Mouse (Mus musculus) neural tube, embryonic 13.5 days (tissue): Measurements from ENCODE around the gene Mst1. TPM values are rescaled to one million over a fixed set of nuclear protein-coding genes. Genes with fewer than 3 reads are reported as not detected.

ENCODE experiments used
- ATAC-seq: fragments of 200-750 bp; cut with Nextera tagmentation; 2 replicates; pipeline ENCODE4 v1.8.0; 2017; ENCODE audit warnings: low read depth, mild to moderate bottlenecking, moderate TSS enrichment, moderate library complexity
- H3K27ac ChIP-seq: fragments of 300-500 bp; sonication (generic); replicated peaks from 2 replicates; pipeline ENCODE4 v1.5.1; 2015; ENCODE audit warnings: moderate library complexity, mild to moderate bottlenecking, inconsistent platforms
- H3K27me3 ChIP-seq: fragments of 300-500 bp; sonication (generic); 2 replicates; pipeline ENCODE4 v1.6.1; 2015; ENCODE audit warnings: mild to moderate bottlenecking, inconsistent platforms
- H3K36me3 ChIP-seq: fragments of 300-500 bp; sonication (generic); 2 replicates; pipeline ENCODE4 v1.6.1; 2015; ENCODE audit warnings: mild to moderate bottlenecking, inconsistent platforms
- H3K4me1 ChIP-seq: fragments of 300-500 bp; sonication (generic); replicated peaks from 2 replicates; pipeline ENCODE4 v1.6.1; 2015; ENCODE audit warnings: inconsistent platforms
- H3K4me2 ChIP-seq: fragments of 300-500 bp; sonication (generic); 2 replicates; pipeline ENCODE4 v1.6.1; 2015; ENCODE audit warnings: inconsistent platforms, mild to moderate bottlenecking, moderate library complexity
- H3K4me3 ChIP-seq: fragments of 300-500 bp; sonication (generic); 2 replicates; pipeline ENCODE4 v1.5.1; 2015; ENCODE audit warnings: mild to moderate bottlenecking, inconsistent platforms
- H3K9ac ChIP-seq: fragments of 300-500 bp; sonication (generic); 2 replicates; pipeline ENCODE4 v1.6.1; 2015; ENCODE audit warnings: moderate library complexity, mild to moderate bottlenecking, inconsistent platforms
- H3K9me3 ChIP-seq: fragments of 300-500 bp; sonication (generic); 2 replicates; pipeline ENCODE4 v1.6.1; 2016; ENCODE audit warnings: inconsistent platforms
- WGBS: fragments of 180-500 bp; shearing (Covaris S2); methylation state at CpG from one replicate; pipeline ENCODE4 v1.1.7; 2015; 5-methylcytosine and 5-hydroxymethylcytosine counted together
- polyA plus RNA-seq: library from polyadenylated mRNA; unstranded; fragments of >200 nt; fragmentation: Nextera tagmentation; extraction: Ambion mirVana; gene quantifications from 2 replicates; pipeline ENCODE4 v1.2.1, GENCODE M21; 2015

Gene Mst1
- polyA plus RNA-seq, 1 experiment from 2014 or later = 0.18 TPM

- H3K4me3 ChIP-seq = no peak overlapping the region
- no peak overlapping the region for H3K27ac ChIP-seq
- no peaks in the 10 kb centered on the region for H3K27me3 ChIP-seq
- H3K9ac ChIP-seq = no peak overlapping the region
- H3K4me1 ChIP-seq = peaks cover 39% of the 10 kb centered on the region
- peaks cover 65% of the 10 kb centered on the region for H3K36me3 ChIP-seq
- 88% methylated on average over 4 of the region's 4 CpGs for WGBS
- H3K9me3 ChIP-seq = no peaks in the 10 kb centered on the region
- H3K4me2 ChIP-seq = no peak overlapping the region
- no peak for ATAC-seq
These were observed 28.4 kb upstream of the Mst1 start for GRCm38 (mm10) chr9:108051931-108052220.

- WGBS = 75% methylated on average over 7 of the region's 7 CpGs
- Histone ChIP-seq H3K9ac (no peak overlapping the region), H3K4me1 (peaks cover 38% of the 10 kb centered on the region), H3K4me3 (no peak overlapping the region), H3K27ac (peak overlapping the region; percentile 34; the same call in 1 of the 2 replicates), H3K36me3 (peaks cover 65% of the 10 kb centered on the region), H3K9me3 (no peaks in the 10 kb centered on the region), H3K4me2 (no peak overlapping the region), H3K27me3 (no peaks in the 10 kb centered on the region)
- no peak for ATAC-seq
These were observed 27.8 kb upstream of the Mst1 start for GRCm38 (mm10) chr9:108052411-108052810.

DNA sequence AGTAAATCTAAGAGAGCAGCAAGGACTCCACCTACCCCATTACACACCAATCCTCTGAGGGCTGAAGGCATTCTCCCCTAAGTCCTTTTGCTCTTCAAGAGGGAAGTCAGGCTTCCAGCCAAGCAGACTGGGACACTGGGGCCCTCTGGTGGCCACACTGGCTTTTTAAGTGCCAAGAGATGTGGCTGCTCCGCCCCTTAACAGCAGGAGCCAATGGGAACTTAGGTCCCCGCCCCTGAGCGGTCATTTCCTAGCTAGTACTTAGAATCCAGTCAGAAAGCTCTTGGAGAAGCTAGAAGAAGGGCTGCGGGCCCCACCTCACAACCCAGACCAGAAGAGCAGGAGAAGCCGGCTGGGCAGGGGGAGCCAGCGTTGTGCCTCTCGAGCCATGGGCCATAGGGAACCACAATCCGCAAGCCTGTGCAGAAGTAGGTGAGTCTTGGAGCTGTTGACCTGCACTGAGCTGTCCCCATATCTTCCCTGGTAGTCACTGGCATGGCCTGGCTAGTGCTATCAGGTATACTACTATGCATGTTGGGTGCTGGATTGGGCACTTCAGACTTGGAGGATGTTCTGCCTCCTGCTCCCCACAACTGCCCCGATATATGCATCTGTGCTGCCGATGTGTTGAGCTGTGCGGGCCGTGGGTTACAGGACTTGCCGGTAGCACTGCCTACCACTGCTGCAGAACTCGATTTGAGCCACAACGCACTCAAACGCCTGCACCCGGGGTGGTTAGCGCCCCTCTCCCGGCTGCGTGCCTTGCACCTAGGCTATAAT lies 27.2 kb upstream of the Mst1 start, which contains the start of gene Amigo3:
Amigo3 (plus strand) TSS at position 275 of the 780 bp plus-strand sequence.
- peaks cover 31% of the 10 kb centered on the region for H3K4me1 ChIP-seq
- peak within 1 kb of the TSS; percentile 35 for H3K4me2 ChIP-seq
- no peaks in the 10 kb centered on the region for H3K27me3 ChIP-seq
- no peaks in the 10 kb centered on the region for H3K9me3 ChIP-seq
- H3K36me3 ChIP-seq = peaks cover 66% of the 10 kb centered on the region
- no peak within 1 kb of the TSS for H3K4me3 ChIP-seq
- 60% methylated on average over 20 of the region's 20 CpGs for WGBS
- ATAC-seq = 0 out of 2 replicates have a peak, but pooled peaks have one; percentile 6
- peak within 1 kb of the TSS; percentile 34; the same call in 1 of the 2 replicates for H3K27ac ChIP-seq
- 0 out of 2 replicates have a peak within 1 kb of the TSS, but pooled peaks have one; percentile 23 for H3K9ac ChIP-seq

DNA sequence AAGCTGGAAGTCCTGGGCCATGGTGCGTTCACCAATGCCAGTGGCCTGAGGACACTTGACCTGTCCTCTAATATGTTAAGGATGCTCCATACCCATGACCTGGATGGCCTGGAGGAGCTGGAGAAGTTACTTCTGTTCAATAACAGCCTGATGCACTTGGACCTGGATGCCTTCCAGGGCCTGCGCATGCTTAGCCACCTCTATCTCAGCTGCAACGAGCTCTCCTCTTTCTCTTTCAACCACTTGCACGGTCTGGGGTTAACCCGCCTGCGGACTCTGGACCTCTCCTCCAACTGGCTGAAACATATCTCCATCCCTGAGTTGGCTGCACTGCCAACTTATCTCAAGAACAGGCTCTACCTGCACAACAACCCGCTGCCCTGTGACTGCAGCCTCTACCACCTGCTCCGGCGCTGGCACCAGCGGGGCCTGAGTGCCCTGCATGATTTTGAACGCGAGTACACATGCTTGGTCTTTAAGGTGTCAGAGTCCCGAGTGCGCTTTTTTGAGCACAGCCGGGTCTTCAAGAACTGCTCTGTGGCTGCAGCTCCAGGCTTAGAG lies 26.5 kb upstream of the Mst1 start:
- Histone ChIP-seq H3K9ac (0 out of 2 replicates have a peak overlapping the region, but pooled peaks have one; percentile 23), H3K4me1 (peaks cover 25% of the 10 kb centered on the region), H3K4me2 (no peak overlapping the region; the same call in 1 of the 2 replicates), H3K36me3 (peaks cover 73% of the 10 kb centered on the region), H3K9me3 (no peaks in the 10 kb centered on the region), H3K4me3 (no peak overlapping the region), H3K27me3 (no peaks in the 10 kb centered on the region), H3K27ac (no peak overlapping the region)
- WGBS = 92% methylated on average over 15 of the region's 15 CpGs
- no peak for ATAC-seq

- 92% methylated on average over 22 of the region's 22 CpGs for WGBS
- Histone ChIP-seq H3K36me3 (peaks cover 81% of the 10 kb centered on the region), H3K9ac (no peak overlapping the region)
These were observed 25.8 kb upstream of the Mst1 start for GRCm38 (mm10) chr9:108054331-108055040.

GRCm38 (mm10) chr9:108055061-108055460 lies 25.2 kb upstream of the Mst1 start:
- Histone ChIP-seq H3K36me3 (peaks cover 86% of the 10 kb centered on the region), H3K4me3 (no peak overlapping the region), H3K27me3 (no peaks in the 10 kb centered on the region), H3K9me3 (no peaks in the 10 kb centered on the region), H3K27ac (no peak overlapping the region), H3K9ac (no peak overlapping the region), H3K4me1 (peaks cover 18% of the 10 kb centered on the region), H3K4me2 (no peak overlapping the region)
- WGBS = 90% methylated on average over 1 of the region's 1 CpGs
- no peak for ATAC-seq

More at GRCm38 (mm10) chr9:108054331-108055040, 25.8 kb upstream of the Mst1 start:
- no peaks in the 10 kb centered on the region for H3K27me3 ChIP-seq
- no peak overlapping the region for H3K27ac ChIP-seq
- no peaks in the 10 kb centered on the region for H3K9me3 ChIP-seq
- H3K4me2 ChIP-seq = no peak overlapping the region
- ATAC-seq = no peak
- no peak overlapping the region for H3K4me3 ChIP-seq
- H3K4me1 ChIP-seq = peaks cover 23% of the 10 kb centered on the region

DNA sequence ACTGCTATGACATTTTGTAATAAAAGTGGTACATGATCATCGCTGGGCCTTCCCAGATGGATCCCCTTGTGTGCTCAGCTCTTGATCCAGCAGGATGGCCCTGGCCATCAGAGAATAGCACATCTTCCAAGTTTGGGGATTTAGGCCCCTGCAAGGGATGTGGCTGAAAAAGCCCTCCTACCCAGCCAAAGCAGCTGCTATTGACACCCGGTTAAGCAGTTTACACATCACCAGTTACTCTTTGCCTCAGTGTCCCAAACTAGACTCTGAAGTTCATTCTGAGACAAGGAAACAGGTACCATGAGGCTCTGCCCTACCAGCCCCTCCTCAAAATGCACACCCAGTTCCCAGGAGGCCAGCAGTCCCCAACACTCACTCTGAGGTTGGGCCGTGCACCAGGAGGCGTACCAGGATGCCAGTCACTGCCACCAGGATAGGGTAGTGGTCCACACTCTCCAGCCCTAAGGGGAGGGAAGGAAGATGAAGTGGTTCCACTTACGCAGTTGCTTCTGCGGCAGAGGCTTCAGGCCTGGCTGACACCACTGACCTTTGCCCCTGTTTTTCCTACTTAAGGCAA lies 24.5 kb upstream of the Mst1 start:
- Histone ChIP-seq H3K27ac (no peak overlapping the region), H3K9ac (no peak overlapping the region), H3K4me3 (no peak overlapping the region), H3K36me3 (peaks cover 87% of the 10 kb centered on the region), H3K9me3 (no peaks in the 10 kb centered on the region), H3K4me2 (no peak overlapping the region), H3K4me1 (peaks cover 11% of the 10 kb centered on the region), H3K27me3 (no peaks in the 10 kb centered on the region)
- ATAC-seq = no peak
- 90% methylated on average over 6 of the region's 6 CpGs for WGBS

DNA sequence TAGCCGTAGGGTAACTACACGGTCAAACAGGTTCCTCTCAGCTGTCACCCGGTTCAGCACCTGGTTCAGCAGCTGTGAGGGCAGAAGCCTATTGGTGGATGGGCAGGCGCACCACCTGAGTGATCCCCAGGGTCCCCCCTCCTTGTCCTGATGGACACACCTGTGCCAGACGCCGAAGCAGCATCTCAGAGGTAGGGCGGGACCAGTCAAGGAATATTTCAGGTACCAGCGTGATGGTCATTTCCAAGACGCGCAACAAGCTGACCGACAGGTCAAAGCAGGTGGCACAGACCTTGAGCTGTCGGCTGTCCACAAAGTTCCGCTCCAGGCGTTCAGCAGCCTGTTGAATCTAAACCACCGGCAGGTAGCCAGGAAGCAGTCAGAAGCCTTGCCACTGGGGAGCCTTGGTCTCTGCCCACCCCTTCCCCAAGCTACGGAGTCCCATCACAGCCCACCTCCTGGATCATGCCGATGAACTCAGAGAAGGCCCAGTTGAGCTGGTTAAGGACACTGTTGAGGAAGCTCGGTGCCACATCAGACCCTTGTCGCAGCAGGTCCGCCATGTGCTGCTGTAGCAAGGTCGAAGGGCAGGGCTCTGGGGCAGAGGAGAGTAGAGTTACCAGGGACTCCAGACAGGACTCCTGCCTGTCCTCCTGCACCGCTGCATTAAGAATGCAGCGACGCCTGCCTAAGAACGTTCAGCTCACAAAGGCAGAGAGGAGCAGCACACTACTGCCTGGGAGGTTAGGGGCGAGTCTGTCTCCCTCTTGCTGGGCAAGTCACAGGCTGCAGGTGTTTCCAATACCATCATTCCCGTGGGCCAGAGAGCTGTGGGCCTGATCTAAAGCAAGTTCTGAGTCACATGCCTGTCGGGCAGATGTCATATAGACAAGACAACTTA lies 23.6 kb upstream of the Mst1 start:
- Histone ChIP-seq H3K9ac (no peak overlapping the region), H3K4me2 (no peak overlapping the region), H3K27ac (no peak overlapping the region), H3K27me3 (no peaks in the 10 kb centered on the region), H3K36me3 (peaks cover 84% of the 10 kb centered on the region), H3K4me1 (peaks cover 11% of the 10 kb centered on the region), H3K4me3 (no peak overlapping the region), H3K9me3 (no peaks in the 10 kb centered on the region)
- no peak for ATAC-seq
- 86% methylated on average over 28 of the region's 28 CpGs for whole genome bisulfite sequencing

DNA sequence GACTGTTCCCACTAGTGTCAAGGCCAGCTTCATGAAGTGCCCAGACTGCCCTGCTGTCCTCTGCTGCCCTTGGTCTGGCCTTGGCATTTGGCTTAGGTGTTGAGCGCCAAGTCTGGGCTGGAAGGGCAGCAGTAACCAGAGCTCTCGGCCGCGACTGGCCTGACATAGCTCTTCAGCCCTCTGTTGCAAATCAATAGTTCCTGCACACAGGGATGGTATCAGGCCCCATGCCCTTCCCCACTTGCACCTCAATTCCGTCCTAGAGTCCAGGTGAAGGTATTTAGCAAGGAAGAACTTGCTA lies 23.0 kb upstream of the Mst1 start:
- Histone ChIP-seq H3K27ac (no peak overlapping the region), H3K4me1 (peaks cover 15% of the 10 kb centered on the region), H3K9me3 (no peaks in the 10 kb centered on the region), H3K4me2 (no peak overlapping the region), H3K36me3 (peaks cover 84% of the 10 kb centered on the region), H3K27me3 (no peaks in the 10 kb centered on the region), H3K9ac (no peak overlapping the region), H3K4me3 (no peak overlapping the region)
- ATAC-seq = no peak
- 92% methylated on average over 5 of the region's 5 CpGs for WGBS

DNA sequence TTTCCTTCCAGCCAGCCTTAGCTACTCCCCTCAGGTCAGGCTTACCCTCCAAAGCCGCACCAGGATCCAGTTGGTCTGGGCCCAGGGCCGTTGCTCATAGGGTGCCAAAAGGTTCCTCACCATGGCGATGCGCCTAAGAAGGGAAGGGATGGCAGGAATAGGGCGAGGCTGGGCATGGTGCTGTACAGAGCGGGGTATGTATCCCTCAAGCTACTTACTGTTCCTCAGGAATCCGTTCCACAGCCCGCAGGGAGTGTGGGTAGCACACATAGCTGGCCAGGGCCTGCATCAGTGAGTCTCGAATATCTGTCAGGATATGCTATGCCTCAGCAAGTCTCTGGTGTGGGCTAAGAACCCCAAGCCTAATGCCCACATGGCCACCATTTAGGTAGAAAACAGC lies 21.9 kb upstream of the Mst1 start:
- peaks cover 92% of the 10 kb centered on the region for H3K36me3 ChIP-seq
- no peak overlapping the region for H3K27ac ChIP-seq
- H3K27me3 ChIP-seq = no peaks in the 10 kb centered on the region
- H3K4me3 ChIP-seq = no peak overlapping the region
- no peak overlapping the region for H3K4me2 ChIP-seq
- ATAC-seq = no peak
- 94% methylated on average over 9 of the region's 9 CpGs for WGBS
- H3K9ac ChIP-seq = no peak overlapping the region
- no peaks in the 10 kb centered on the region for H3K9me3 ChIP-seq
- peaks cover 6% of the 10 kb centered on the region; the same call in 1 of the 2 replicates for H3K4me1 ChIP-seq

GRCm38 (mm10) chr9:108062142-108062541 lies 18.1 kb upstream of the Mst1 start:
- 0 out of 2 replicates have a peak overlapping the region, but pooled peaks have one; percentile 8 for H3K9ac ChIP-seq
- H3K9me3 ChIP-seq = no peaks in the 10 kb centered on the region
- ATAC-seq = peak; percentile 58
- peaks cover 5% of the 10 kb centered on the region; the same call in 1 of the 2 replicates for H3K4me1 ChIP-seq
- peak overlapping the region; percentile 61; the same call in 1 of the 2 replicates for H3K27ac ChIP-seq
- no peak overlapping the region for H3K4me2 ChIP-seq
- H3K4me3 ChIP-seq = no peak overlapping the region
- H3K36me3 ChIP-seq = peaks cover 75% of the 10 kb centered on the region
- H3K27me3 ChIP-seq = no peaks in the 10 kb centered on the region
- WGBS = 79% methylated on average over 3 of the region's 3 CpGs
